Mouse (Mus musculus): ENCODE data around the gene Lbp.
A peak's percentile ranks its signal among the peaks of the same experiment; 100 is the strongest.

Lbp gene

GRCm38 (mm10) chr2:158364175-158364574 lies 57.9 kb downstream of the Lbp start:
- no peak for DNase-seq

- no peak for DNase-seq
Observed at GRCm38 (mm10) chr2:158365099-158365850, 59.0 kb downstream of the Lbp start.

- no peak for DNase-seq
Observed at GRCm38 (mm10) chr2:158367654-158368053, 61.4 kb downstream of the Lbp start.

- DNase-seq = no peak
Observed at GRCm38 (mm10) chr2:158368313-158368712, 62.0 kb downstream of the Lbp start.

GRCm38 (mm10) chr2:158369474-158370172 lies 63.3 kb downstream of the Lbp start:
- DNase-seq = no peak

- peak; percentile 42 to 52 for DNase-seq
Observed at GRCm38 (mm10) chr2:158370173-158370550, 63.9 kb downstream of the Lbp start.

- DNase-seq = peak; percentile 58 to 71
Observed at GRCm38 (mm10) chr2:158373061-158373460, 66.8 kb downstream of the Lbp start.

GRCm38 (mm10) chr2:158373516-158373915 lies 67.2 kb downstream of the Lbp start:
- DNase-seq = no peak

GRCm38 (mm10) chr2:158375443-158376122 lies 69.3 kb downstream of the Lbp start, which contains the start of gene Snhg11:
Gene Snhg11, plus strand, starts transcription at chr2:158375638.
- peak; percentile 25 to 56 for DNase-seq

GRCm38 (mm10) chr2:158376123-158376687 lies 69.9 kb downstream of the Lbp start:
- DNase-seq = no peak

- DNase-seq = no peak
Observed at GRCm38 (mm10) chr2:158376798-158377197, 70.5 kb downstream of the Lbp start.

GRCm38 (mm10) chr2:158377811-158378210 lies 71.5 kb downstream of the Lbp start:
- DNase-seq = no peak

GRCm38 (mm10) chr2:158379354-158380078 lies 73.2 kb downstream of the Lbp start:
- DNase-seq = peak; percentile 78 to 86
